Mouse (Mus musculus): ENCODE data around the gene Tspan2. TPM values are rescaled to one million over a fixed set of nuclear protein-coding genes. Genes with fewer than 3 reads are reported as not detected.

The Tspan2 gene
- 1.7 TPM for polyA plus RNA-seq (2017; shearing (Covaris generic))

GRCm38 (mm10) chr3:102734313-102735030 lies at the start of gene Tspan2:
TSS of gene Tspan2 (plus strand) at chr3:102734529.

GRCm38 (mm10) chr3:102782618-102783017 lies 48.3 kb downstream of the Tspan2 start, which contains the start of gene Tshb:
TSS of gene Tshb (minus strand) at chr3:102782718.

Other genes with a start within 250 kb of the Tspan2 start
- 0.20 TPM for gene Tshb, start 48.2 kb downstream of the Tspan2 start, polyA plus RNA-seq (2017; shearing (Covaris generic))
- not detected for gene Sycp1, start 201.6 kb downstream of the Tspan2 start, polyA plus RNA-seq (2017; shearing (Covaris generic))
- gene Nr1h5, start 229.6 kb downstream of the Tspan2 start, polyA plus RNA-seq (2017; shearing (Covaris generic)): not detected

All from CD4-positive, CD25-positive, alpha-beta regulatory T cell, adult 9 weeks (primary cell).